Mouse (Mus musculus): ENCODE results near the gene Plekha3. TPM values are rescaled to one million over a fixed set of nuclear protein-coding genes. Genes with fewer than 3 reads are reported as not detected.

The Plekha3 gene
- 10 to 100 TPM; 22.1 to 28.4 TPM for total RNA-seq (2023)

DNA sequence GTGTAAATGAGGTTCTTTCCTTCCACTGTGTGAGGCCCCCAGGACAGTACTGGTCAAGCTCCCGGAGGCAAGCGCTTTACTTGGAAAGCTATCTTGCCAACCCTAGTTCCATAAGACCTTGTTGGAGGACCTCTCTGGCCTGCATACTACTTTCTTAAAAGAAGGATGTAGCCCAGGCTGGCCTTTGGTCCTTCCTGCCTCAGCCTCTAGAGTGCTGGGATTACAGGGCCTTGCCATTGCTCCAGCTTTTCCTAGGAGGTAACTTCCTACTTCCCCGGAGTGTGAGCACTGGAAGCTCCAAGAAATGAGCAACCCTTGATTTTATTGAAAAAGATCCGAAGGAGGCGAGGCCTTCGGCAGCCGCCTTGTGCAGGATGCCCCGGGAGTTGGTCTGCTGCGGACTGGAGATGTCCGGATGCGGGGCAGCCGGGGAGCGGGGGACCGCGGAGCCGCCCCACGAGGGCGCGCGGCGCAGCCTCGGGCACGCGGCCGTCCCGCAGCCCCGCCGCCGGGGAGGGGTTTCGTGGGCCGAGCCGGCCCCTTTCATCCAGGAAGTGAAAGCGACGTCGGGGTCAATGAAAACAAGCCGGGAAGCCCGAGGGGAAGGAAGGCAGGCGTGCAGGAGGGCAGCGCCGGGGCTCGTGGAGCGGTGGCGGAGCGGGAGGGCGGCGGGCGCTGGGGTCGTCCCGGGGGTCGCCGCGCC lies at the start of gene Plekha3:
TSS of gene Plekha3 (plus strand) at position 557 of the 703 bp plus-strand sequence.

GRCm38 (mm10) chr2:76647883-76648570 lies 27.1 kb upstream of the Plekha3 start, which contains the start of the genes Prkra and Pjvk:
Prkra (minus strand) TSS chr2:76648015.
Pjvk (plus strand) TSS chr2:76648476.

DNA sequence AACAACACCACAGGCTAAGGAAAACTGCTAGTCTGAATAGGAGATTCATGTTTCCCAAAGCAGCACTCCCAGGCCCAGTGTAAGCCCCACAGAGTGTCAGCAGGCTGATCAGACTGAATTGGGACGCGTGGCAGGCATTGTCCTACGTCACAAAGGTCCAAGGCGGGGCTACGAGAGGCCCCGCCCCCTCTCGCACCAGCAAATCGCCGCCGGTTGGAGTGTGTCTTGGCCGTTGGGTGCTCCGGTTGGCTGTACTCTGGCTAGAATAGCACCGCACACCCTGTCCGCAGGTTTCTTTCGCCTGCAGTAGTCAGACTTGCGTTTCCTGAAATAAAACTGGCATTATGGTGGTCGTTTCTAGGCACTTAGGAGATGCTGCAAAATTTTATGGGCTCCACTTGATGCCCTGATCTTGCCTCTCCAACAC lies 2.1 kb upstream of the Plekha3 start, which contains the start of gene Fkbp7:
TSS of gene Fkbp7 (minus strand) at position 151 of the 427 bp plus-strand sequence.

Other genes starting within 250 kb of the Plekha3 start
- gene Prkra, start 27.3 kb upstream of the Plekha3 start, total RNA-seq (2023), result 10 to 100 TPM; 21.2 to 23.4 TPM
- gene Pjvk, start 26.8 kb upstream of the Plekha3 start, total RNA-seq (2023), result not detected
- gene Fkbp7, start 2.2 kb upstream of the Plekha3 start, total RNA-seq (2023), result 1 to 10 TPM; 7.4 to 7.8 TPM